Mouse (Mus musculus): ENCODE measurements around the gene Zmynd8.

GRCm38 (mm10) chr2:165736297-165736696 lies 162.5 kb downstream of the Zmynd8 start:
- TF ChIP-seq CTCF (IDR thresholded peaks at IDR 0.05; ENCODE audit: control insufficient read depth, insufficient read depth, low read length) (no peak), POLR2A (IDR thresholded peaks at IDR 0.05; ENCODE audit: borderline replicate concordance, control insufficient read depth, low read depth, low read length) (no peak)

All from bone marrow, adult 2 months (tissue).